Mouse (Mus musculus): Measurements from ENCODE around the gene Ifna4. TPM values are rescaled to one million over a fixed set of nuclear protein-coding genes. Genes with fewer than 3 reads are reported as not detected.
"Not testable (repeated sequence)": the region's sequence is repeated elsewhere in the genome, so short reads cannot be mapped to it uniquely, and the experiment has no call there.

The Ifna4 gene
- polyA plus RNA-seq (2014; fragmentation: Nextera tagmentation; extraction: Ambion mirVana): not detected in 2 replicates

- ATAC-seq (ENCODE audit: low read depth): no peak
- no peaks in the 10 kb centered on the region for H3K4me1 ChIP-seq (ENCODE audit: control insufficient read depth, insufficient read depth, low read length)
- no peak within 1 kb of the TSS for H3K27ac ChIP-seq (replicated peaks; ENCODE audit: low read depth, low read length)
- H3K4me3 ChIP-seq (ENCODE audit: low read depth, low read length): no peak within 1 kb of the TSS
- H3K27me3 ChIP-seq (replicated peaks; ENCODE audit: control insufficient read depth, insufficient read depth, low read length): no peaks in the 10 kb centered on the region
- DNase-seq (ENCODE audit: low spot score): no peak
- no peak within 1 kb of the TSS for H3K9ac ChIP-seq (ENCODE audit: low read depth, low read length)
- no peaks in the 10 kb centered on the region for H3K36me3 ChIP-seq (ENCODE audit: control insufficient read depth, insufficient read depth, low read length)
- no peaks in the 10 kb centered on the region for H3K9me3 ChIP-seq (ENCODE audit: control insufficient read depth, low read length)
- H3K4me2 ChIP-seq (ENCODE audit: low read depth, low read length): no peak within 1 kb of the TSS
- WGBS: 41% methylated on average over 2 of the region's 2 CpGs
Observed at GRCm38 (mm10) chr4:88841438-88841911, at the start of gene Ifna4. Ifna4 (plus strand) TSS chr4:88841861.

DNA sequence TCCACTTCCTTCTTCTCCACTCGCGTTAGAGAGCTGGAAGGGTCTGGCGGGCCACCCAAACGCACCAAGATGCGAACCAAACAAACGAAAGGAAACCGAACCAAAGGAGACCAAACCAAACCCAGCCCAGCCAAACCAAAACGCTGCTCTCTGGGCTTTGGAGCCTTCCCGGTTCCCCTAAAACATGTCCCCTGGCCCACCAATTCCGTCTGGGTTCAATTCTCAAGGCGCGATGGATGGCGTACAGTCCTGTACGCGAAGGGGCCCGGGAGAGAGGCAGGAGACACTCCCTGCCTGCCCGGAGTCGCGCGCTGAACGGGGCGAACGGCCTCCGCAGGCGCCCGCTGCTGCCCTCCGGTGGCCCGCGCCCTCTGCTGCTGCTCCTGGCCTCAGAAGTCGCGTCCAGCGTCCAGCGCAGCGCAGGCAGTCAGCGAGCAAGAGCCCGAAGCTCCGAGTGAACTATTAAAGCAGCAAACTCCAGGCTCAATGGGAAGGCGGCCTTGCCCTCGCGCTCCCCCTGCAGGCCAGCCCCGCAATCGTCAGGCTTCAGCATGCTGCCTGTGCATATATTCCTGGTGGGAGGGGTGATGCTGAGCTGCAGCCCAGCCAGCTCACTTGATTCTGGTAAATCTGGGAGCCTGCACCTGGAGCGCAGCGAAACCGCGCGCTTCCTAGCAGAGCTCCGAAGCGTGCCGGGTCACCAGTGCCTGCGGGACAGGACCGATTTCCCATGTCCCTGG lies 47.6 kb upstream of the Ifna4 start, which contains the start of gene Gm13275:
TSS of gene Gm13275 (plus strand) at position 552 of the 740 bp plus-strand sequence.
- not testable (repeated sequence) for H3K36me3 ChIP-seq (ENCODE audit: control insufficient read depth, insufficient read depth, low read length); H3K27me3 ChIP-seq (replicated peaks; ENCODE audit: control insufficient read depth, insufficient read depth, low read length); H3K4me2 ChIP-seq (ENCODE audit: low read depth, low read length); H3K27ac ChIP-seq (replicated peaks; ENCODE audit: low read depth, low read length); H3K4me1 ChIP-seq (ENCODE audit: control insufficient read depth, insufficient read depth, low read length); H3K9ac ChIP-seq (ENCODE audit: low read depth, low read length); H3K9me3 ChIP-seq (ENCODE audit: control insufficient read depth, low read length); DNase-seq (ENCODE audit: low spot score); H3K4me3 ChIP-seq (ENCODE audit: low read depth, low read length); ATAC-seq (ENCODE audit: low read depth)
- no CpG with 5 or more reads among the region's 52 CpGs for WGBS

- H3K27me3 ChIP-seq (replicated peaks; ENCODE audit: control insufficient read depth, insufficient read depth, low read length); ATAC-seq (ENCODE audit: low read depth); H3K9ac ChIP-seq (ENCODE audit: low read depth, low read length); H3K36me3 ChIP-seq (ENCODE audit: control insufficient read depth, insufficient read depth, low read length); H3K4me3 ChIP-seq (ENCODE audit: low read depth, low read length); H3K27ac ChIP-seq (replicated peaks; ENCODE audit: low read depth, low read length); H3K4me2 ChIP-seq (ENCODE audit: low read depth, low read length); H3K9me3 ChIP-seq (ENCODE audit: control insufficient read depth, low read length); H3K4me1 ChIP-seq (ENCODE audit: control insufficient read depth, insufficient read depth, low read length); DNase-seq (ENCODE audit: low spot score): not testable (repeated sequence)
- no CpG with 5 or more reads among the region's 28 CpGs for WGBS
Observed at GRCm38 (mm10) chr4:88797097-88797496, 44.6 kb upstream of the Ifna4 start, which contains the start of gene Gm13279. Gm13279 (plus strand) TSS chr4:88797397.

- H3K27me3 ChIP-seq (replicated peaks; ENCODE audit: control insufficient read depth, insufficient read depth, low read length); ATAC-seq (ENCODE audit: low read depth): not testable (repeated sequence)
- 0% methylated on average over 2 of the region's 7 CpGs for WGBS
Observed at GRCm38 (mm10) chr4:88799365-88799764, 42.3 kb upstream of the Ifna4 start, which contains the start of gene Gm13285. Gm13285 (plus strand) TSS chr4:88799665.

GRCm38 (mm10) chr4:88802954-88803353 lies 38.7 kb upstream of the Ifna4 start, which contains the start of gene Gm13287:
Gm13287 (plus strand) TSS chr4:88803254.
- H3K9ac ChIP-seq (ENCODE audit: low read depth, low read length); H3K36me3 ChIP-seq (ENCODE audit: control insufficient read depth, insufficient read depth, low read length); ATAC-seq (ENCODE audit: low read depth); H3K4me1 ChIP-seq (ENCODE audit: control insufficient read depth, insufficient read depth, low read length); H3K4me3 ChIP-seq (ENCODE audit: low read depth, low read length); H3K4me2 ChIP-seq (ENCODE audit: low read depth, low read length); H3K27me3 ChIP-seq (replicated peaks; ENCODE audit: control insufficient read depth, insufficient read depth, low read length); H3K9me3 ChIP-seq (ENCODE audit: control insufficient read depth, low read length); DNase-seq (ENCODE audit: low spot score); H3K27ac ChIP-seq (replicated peaks; ENCODE audit: low read depth, low read length): not testable (repeated sequence)
- WGBS: no CpG with 5 or more reads among the region's 29 CpGs

More at GRCm38 (mm10) chr4:88799365-88799764, 42.3 kb upstream of the Ifna4 start, which contains the start of gene Gm13285:
- H3K9ac ChIP-seq (ENCODE audit: low read depth, low read length); H3K36me3 ChIP-seq (ENCODE audit: control insufficient read depth, insufficient read depth, low read length); H3K27ac ChIP-seq (replicated peaks; ENCODE audit: low read depth, low read length); H3K4me3 ChIP-seq (ENCODE audit: low read depth, low read length); H3K9me3 ChIP-seq (ENCODE audit: control insufficient read depth, low read length); H3K4me2 ChIP-seq (ENCODE audit: low read depth, low read length); DNase-seq (ENCODE audit: low spot score); H3K4me1 ChIP-seq (ENCODE audit: control insufficient read depth, insufficient read depth, low read length): not testable (repeated sequence)

- H3K27ac ChIP-seq (replicated peaks; ENCODE audit: low read depth, low read length); H3K9me3 ChIP-seq (ENCODE audit: control insufficient read depth, low read length); H3K27me3 ChIP-seq (replicated peaks; ENCODE audit: control insufficient read depth, insufficient read depth, low read length); H3K36me3 ChIP-seq (ENCODE audit: control insufficient read depth, insufficient read depth, low read length); H3K4me1 ChIP-seq (ENCODE audit: control insufficient read depth, insufficient read depth, low read length); DNase-seq (ENCODE audit: low spot score); H3K9ac ChIP-seq (ENCODE audit: low read depth, low read length); ATAC-seq (ENCODE audit: low read depth): not testable (repeated sequence)
- Histone ChIP-seq H3K4me2 (ENCODE audit: low read depth, low read length) (peak within 1 kb of the TSS; percentile 32; the same call in 1 of the 2 replicates), H3K4me3 (ENCODE audit: low read depth, low read length) (peak within 1 kb of the TSS; percentile 20; the same call in 1 of the 2 replicates)
- no CpG with 5 or more reads among the region's 8 CpGs for WGBS
Observed at GRCm38 (mm10) chr4:88805231-88805630, 36.4 kb upstream of the Ifna4 start, which contains the start of gene Gm13288. Gm13288 (plus strand) TSS chr4:88805531.

GRCm38 (mm10) chr4:88805761-88806160 lies 35.9 kb upstream of the Ifna4 start:
- H3K9ac ChIP-seq (ENCODE audit: low read depth, low read length); H3K36me3 ChIP-seq (ENCODE audit: control insufficient read depth, insufficient read depth, low read length); H3K9me3 ChIP-seq (ENCODE audit: control insufficient read depth, low read length); H3K4me1 ChIP-seq (ENCODE audit: control insufficient read depth, insufficient read depth, low read length); DNase-seq (ENCODE audit: low spot score); H3K27me3 ChIP-seq (replicated peaks; ENCODE audit: control insufficient read depth, insufficient read depth, low read length); H3K27ac ChIP-seq (replicated peaks; ENCODE audit: low read depth, low read length); ATAC-seq (ENCODE audit: low read depth): not testable (repeated sequence)
- WGBS: no CpG with 5 or more reads among the region's 34 CpGs
- Histone ChIP-seq H3K4me3 (ENCODE audit: low read depth, low read length) (peak overlapping the region; percentile 20; the same call in 1 of the 2 replicates), H3K4me2 (ENCODE audit: low read depth, low read length) (peak overlapping the region; percentile 32; the same call in 1 of the 2 replicates)

DNA sequence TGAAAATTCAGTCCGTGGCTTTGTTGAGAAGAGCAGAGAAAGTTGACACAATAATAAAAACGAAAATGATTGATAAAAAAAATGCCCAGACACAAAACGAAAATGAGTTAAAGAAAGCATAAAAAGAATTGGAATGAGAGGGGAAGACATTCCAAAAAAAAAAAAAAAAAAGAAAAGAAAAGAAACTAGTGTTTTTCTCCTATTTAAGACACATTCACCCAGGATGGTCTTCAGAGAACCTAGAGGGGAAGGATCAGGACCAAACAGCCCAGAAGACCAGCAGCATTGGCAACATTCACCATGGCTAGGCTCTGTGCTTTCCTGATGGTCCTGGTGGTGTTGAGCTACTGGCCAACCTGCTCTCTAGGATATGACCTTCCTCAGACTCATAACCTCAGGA lies 25.7 kb upstream of the Ifna4 start, which contains the start of gene Ifna7:
TSS of gene Ifna7 (plus strand) at position 301 of the 400 bp plus-strand sequence.
- H3K36me3 ChIP-seq (ENCODE audit: control insufficient read depth, insufficient read depth, low read length): no peaks in the 10 kb centered on the region
- no peaks in the 10 kb centered on the region for H3K4me1 ChIP-seq (ENCODE audit: control insufficient read depth, insufficient read depth, low read length)
- no peaks in the 10 kb centered on the region for H3K27me3 ChIP-seq (replicated peaks; ENCODE audit: control insufficient read depth, insufficient read depth, low read length)
- H3K4me3 ChIP-seq (ENCODE audit: low read depth, low read length): no peak within 1 kb of the TSS
- H3K9ac ChIP-seq (ENCODE audit: low read depth, low read length): no peak within 1 kb of the TSS
- H3K9me3 ChIP-seq (ENCODE audit: control insufficient read depth, low read length): no peaks in the 10 kb centered on the region
- WGBS: 59% methylated on average over 3 of the region's 3 CpGs
- no peak within 1 kb of the TSS for H3K4me2 ChIP-seq (ENCODE audit: low read depth, low read length)
- DNase-seq (ENCODE audit: low spot score) (no peak), ATAC-seq (ENCODE audit: low read depth) (no peak)
- no peak within 1 kb of the TSS for H3K27ac ChIP-seq (replicated peaks; ENCODE audit: low read depth, low read length)

Measured in embryonic facial prominence, embryonic 14.5 days (tissue).